Mouse (Mus musculus): Measurements from ENCODE around the gene Rnf167. TPM values are rescaled to one million over a fixed set of nuclear protein-coding genes. Genes with fewer than 3 reads are reported as not detected.

Rnf167 gene
- polyA plus RNA-seq, 1 experiment = 9.0 TPM

- H3K79me3 ChIP-seq (ENCODE audit: low read depth) = peaks cover 20% of the 10 kb centered on the region
- peaks cover 26% of the 10 kb centered on the region for H3K36me3 ChIP-seq (ENCODE audit: control insufficient read depth, insufficient read depth)
- peak overlapping the region; percentile 92 for H3ac ChIP-seq (ENCODE audit: control insufficient read depth, insufficient read length, low read depth)
- peaks cover 41% of the 10 kb centered on the region for H3K79me2 ChIP-seq (ENCODE audit: control insufficient read depth, insufficient read depth)
- H3K4me3 ChIP-seq (ENCODE audit: insufficient read depth, poor library complexity, severe bottlenecking) = peak overlapping the region; percentile 76
- TF ChIP-seq CTCF (IDR thresholded peaks at IDR 0.05; ENCODE audit: control insufficient read depth, insufficient read depth, insufficient read length) = peak; percentile 34
- TF ChIP-seq USF1 (IDR thresholded peaks at IDR 0.05; ENCODE audit: low read depth) = no peak
- no peaks in the 10 kb centered on the region for H3K27me3 ChIP-seq (ENCODE audit: control insufficient read depth, insufficient read depth, insufficient read length)
These were observed 22.7 kb downstream of the Rnf167 start for GRCm38 (mm10) chr11:70669582-70670345.

DNA sequence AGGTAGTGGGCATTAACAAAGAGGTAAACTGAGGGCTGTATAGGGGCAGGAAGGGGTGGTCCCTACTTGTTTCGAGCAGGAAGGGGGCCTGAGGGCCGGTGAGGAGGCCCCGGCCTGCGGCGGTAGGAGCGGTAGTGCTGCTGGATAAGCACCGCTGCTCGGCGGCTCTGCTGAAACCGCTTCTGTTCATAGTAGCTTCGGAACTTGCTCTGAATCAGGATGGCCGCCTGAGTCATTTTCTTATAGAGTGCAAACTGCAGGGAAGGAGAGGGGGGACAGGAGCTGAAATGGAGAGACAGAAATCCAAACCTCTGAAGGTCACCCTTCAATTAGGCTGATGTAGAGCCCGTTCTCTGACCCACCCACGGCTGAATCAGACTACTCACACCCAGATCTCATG is 23.4 kb downstream of the Rnf167 start:
- Histone ChIP-seq H3K27me3 (ENCODE audit: control insufficient read depth, insufficient read depth, insufficient read length) (no peaks in the 10 kb centered on the region), H3ac (ENCODE audit: control insufficient read depth, insufficient read length, low read depth) (no peak overlapping the region), H3K4me3 (ENCODE audit: insufficient read depth, poor library complexity, severe bottlenecking) (peak overlapping the region; percentile 76), H3K79me2 (ENCODE audit: control insufficient read depth, insufficient read depth) (peaks cover 34% of the 10 kb centered on the region), H3K79me3 (ENCODE audit: low read depth) (peaks cover 20% of the 10 kb centered on the region), H3K36me3 (ENCODE audit: control insufficient read depth, insufficient read depth) (peaks cover 20% of the 10 kb centered on the region)
- no peak for TF ChIP-seq MYOG (IDR thresholded peaks at IDR 0.05; ENCODE audit: control insufficient read depth, extremely low read depth, insufficient read length)

DNA sequence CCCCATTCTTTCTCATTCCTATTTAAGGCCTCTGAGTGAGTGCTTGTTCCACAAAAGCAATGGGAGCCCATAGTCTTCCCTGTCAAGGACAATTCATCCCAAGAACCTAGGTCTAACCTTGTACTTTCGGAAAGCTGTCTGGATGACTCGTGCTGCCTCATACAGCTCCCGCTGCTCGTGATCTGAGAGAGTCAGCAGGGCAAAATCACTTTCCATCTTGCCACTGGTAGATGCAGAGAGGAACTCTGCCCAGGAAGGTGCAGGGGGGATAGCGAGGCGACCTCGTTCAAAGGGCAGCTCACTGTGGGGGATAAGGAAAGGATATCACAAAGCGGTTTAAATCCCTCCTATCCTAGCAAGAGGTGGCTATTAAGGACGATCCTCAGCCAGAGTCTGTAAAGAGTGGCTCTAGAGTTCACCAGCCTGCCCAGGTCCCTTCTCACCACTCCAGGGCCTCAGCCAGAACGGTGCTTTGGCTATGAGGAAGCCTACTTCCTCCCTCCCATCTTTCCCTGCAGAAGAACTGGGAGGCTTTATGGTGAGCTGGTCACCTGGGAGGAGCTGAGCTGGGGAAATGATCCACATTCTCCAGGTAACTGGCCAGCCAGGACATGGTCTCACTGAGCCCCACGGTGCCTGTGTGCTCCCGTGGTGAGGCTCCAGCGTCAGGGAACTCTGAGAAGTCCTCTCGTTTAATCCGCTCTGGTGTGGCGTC is 24.5 kb downstream of the Rnf167 start:
- Histone ChIP-seq H3K36me3 (ENCODE audit: control insufficient read depth, insufficient read depth) (peaks cover 28% of the 10 kb centered on the region), H3K79me3 (ENCODE audit: low read depth) (peaks cover 16% of the 10 kb centered on the region), H3K4me3 (ENCODE audit: insufficient read depth, poor library complexity, severe bottlenecking) (no peak overlapping the region), H3K27me3 (ENCODE audit: control insufficient read depth, insufficient read depth, insufficient read length) (no peaks in the 10 kb centered on the region), H3ac (ENCODE audit: control insufficient read depth, insufficient read length, low read depth) (no peak overlapping the region), H3K79me2 (ENCODE audit: control insufficient read depth, insufficient read depth) (peaks cover 24% of the 10 kb centered on the region)
- TF ChIP-seq USF1 (IDR thresholded peaks at IDR 0.05; ENCODE audit: low read depth) (peak; percentile 7), CEBPB (IDR thresholded peaks at IDR 0.05; ENCODE audit: low read depth) (no peak)

GRCm38 (mm10) chr11:70674014-70674413 is 27.0 kb downstream of the Rnf167 start:
- H3K79me2 ChIP-seq (ENCODE audit: control insufficient read depth, insufficient read depth) = peaks cover 8% of the 10 kb centered on the region
- peaks cover 2% of the 10 kb centered on the region for H3K79me3 ChIP-seq (ENCODE audit: low read depth)
- no peaks in the 10 kb centered on the region for H3K27me3 ChIP-seq (ENCODE audit: control insufficient read depth, insufficient read depth, insufficient read length)
- peaks cover 39% of the 10 kb centered on the region for H3K36me3 ChIP-seq (ENCODE audit: control insufficient read depth, insufficient read depth)
- no peak overlapping the region for H3ac ChIP-seq (ENCODE audit: control insufficient read depth, insufficient read length, low read depth)
- TF ChIP-seq FOSL1 (IDR thresholded peaks at IDR 0.05; ENCODE audit: insufficient read depth, low read length, poor library complexity, severe bottlenecking) (no peak), MYOD1 (IDR thresholded peaks at IDR 0.05; ENCODE audit: control insufficient read depth, insufficient read length, low read depth) (no peak), CTCF (IDR thresholded peaks at IDR 0.05; ENCODE audit: control insufficient read depth, insufficient read depth, insufficient read length) (no peak), CEBPB (IDR thresholded peaks at IDR 0.05; ENCODE audit: low read depth) (no peak), USF1 (IDR thresholded peaks at IDR 0.05; ENCODE audit: low read depth) (no peak), MAX (IDR thresholded peaks at IDR 0.05) (no peak), MYOG (IDR thresholded peaks at IDR 0.05; ENCODE audit: control insufficient read depth, extremely low read depth, insufficient read length) (no peak)
- no peak overlapping the region for H3K4me3 ChIP-seq (ENCODE audit: insufficient read depth, poor library complexity, severe bottlenecking)

DNA sequence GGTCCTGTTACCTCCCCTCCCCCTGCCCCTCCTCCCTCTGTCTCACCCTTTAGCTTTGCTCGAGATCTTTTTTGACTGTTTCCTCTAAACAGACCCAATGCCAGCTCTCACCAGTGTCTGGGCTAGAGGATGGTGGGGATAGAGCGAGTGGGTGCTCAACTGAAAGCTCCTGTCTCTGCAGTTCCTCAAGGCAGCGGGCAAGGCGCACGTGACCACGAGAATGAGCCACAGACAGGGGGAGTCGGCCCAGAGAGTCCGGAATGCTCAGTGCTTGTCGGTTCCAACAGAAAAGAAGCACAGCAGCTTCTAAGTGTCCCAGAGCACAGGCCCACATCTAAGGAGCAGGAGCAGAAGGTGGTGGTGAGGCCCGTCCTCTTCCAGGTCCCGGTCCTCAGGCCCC is 27.5 kb downstream of the Rnf167 start:
- H3K36me3 ChIP-seq (ENCODE audit: control insufficient read depth, insufficient read depth) = peaks cover 43% of the 10 kb centered on the region
- peaks cover 7% of the 10 kb centered on the region for H3K79me2 ChIP-seq (ENCODE audit: control insufficient read depth, insufficient read depth)

DNA sequence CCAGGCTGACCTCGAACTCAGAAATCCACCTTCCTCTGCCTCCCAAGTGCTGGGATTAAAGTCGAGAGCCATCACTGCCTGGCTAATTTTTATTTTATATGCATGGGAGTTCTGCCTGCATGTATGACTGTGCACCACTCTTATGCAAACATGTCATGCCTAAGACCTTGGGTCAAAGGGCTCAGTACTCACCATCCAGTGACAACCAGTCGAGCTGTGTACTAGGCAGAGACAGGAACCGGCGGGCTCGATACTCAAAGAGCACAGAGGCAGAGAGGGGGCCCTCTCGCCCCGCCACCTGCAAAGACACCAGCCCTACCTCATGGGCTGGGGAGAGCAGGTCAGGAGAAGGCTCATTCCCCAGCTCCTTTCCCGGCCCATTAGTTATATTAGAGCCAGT is 31.1 kb downstream of the Rnf167 start:
- TF ChIP-seq CTCF (IDR thresholded peaks at IDR 0.05; ENCODE audit: control insufficient read depth, insufficient read depth, insufficient read length) (no peak), CEBPB (IDR thresholded peaks at IDR 0.05; ENCODE audit: low read depth) (no peak), FOSL1 (IDR thresholded peaks at IDR 0.05; ENCODE audit: insufficient read depth, low read length, poor library complexity, severe bottlenecking) (no peak), MAX (IDR thresholded peaks at IDR 0.05) (no peak), MYOG (IDR thresholded peaks at IDR 0.05; ENCODE audit: control insufficient read depth, extremely low read depth, insufficient read length) (no peak), MYOD1 (IDR thresholded peaks at IDR 0.05; ENCODE audit: control insufficient read depth, insufficient read length, low read depth) (no peak)
- no peak overlapping the region for H3K4me3 ChIP-seq (ENCODE audit: insufficient read depth, poor library complexity, severe bottlenecking)
- peaks cover 46% of the 10 kb centered on the region for H3K36me3 ChIP-seq (ENCODE audit: control insufficient read depth, insufficient read depth)

More for the DNA sequence above, 27.5 kb downstream of the Rnf167 start:
- Histone ChIP-seq H3K27me3 (ENCODE audit: control insufficient read depth, insufficient read depth, insufficient read length) (no peaks in the 10 kb centered on the region), H3K4me3 (ENCODE audit: insufficient read depth, poor library complexity, severe bottlenecking) (no peak overlapping the region), H3K79me3 (ENCODE audit: low read depth) (peaks cover 2% of the 10 kb centered on the region), H3ac (ENCODE audit: control insufficient read depth, insufficient read length, low read depth) (no peak overlapping the region)
- TF ChIP-seq MYOG (IDR thresholded peaks at IDR 0.05; ENCODE audit: control insufficient read depth, extremely low read depth, insufficient read length) = no peak
- TF ChIP-seq FOSL1 (IDR thresholded peaks at IDR 0.05; ENCODE audit: insufficient read depth, low read length, poor library complexity, severe bottlenecking) = no peak
- no peak for TF ChIP-seq USF1 (IDR thresholded peaks at IDR 0.05; ENCODE audit: low read depth)
- TF ChIP-seq CEBPB (IDR thresholded peaks at IDR 0.05; ENCODE audit: low read depth) = no peak
- no peak for TF ChIP-seq MAX (IDR thresholded peaks at IDR 0.05)
- TF ChIP-seq MYOD1 (IDR thresholded peaks at IDR 0.05; ENCODE audit: control insufficient read depth, insufficient read length, low read depth) = no peak
- no peak for TF ChIP-seq CTCF (IDR thresholded peaks at IDR 0.05; ENCODE audit: control insufficient read depth, insufficient read depth, insufficient read length)

More for the DNA sequence above, 31.1 kb downstream of the Rnf167 start:
- no peaks in the 10 kb centered on the region for H3K79me3 ChIP-seq (ENCODE audit: low read depth)
- H3K27me3 ChIP-seq (ENCODE audit: control insufficient read depth, insufficient read depth, insufficient read length) = no peaks in the 10 kb centered on the region
- no peaks in the 10 kb centered on the region for H3K79me2 ChIP-seq (ENCODE audit: control insufficient read depth, insufficient read depth)
- no peak overlapping the region for H3ac ChIP-seq (ENCODE audit: control insufficient read depth, insufficient read length, low read depth)
